Mouse (Mus musculus): ENCODE data around the gene Orai1.
"Not testable (repeated sequence)": the region's sequence is repeated elsewhere in the genome, so short reads cannot be mapped to it uniquely, and the experiment has no call there.

Orai1 gene

DNA sequence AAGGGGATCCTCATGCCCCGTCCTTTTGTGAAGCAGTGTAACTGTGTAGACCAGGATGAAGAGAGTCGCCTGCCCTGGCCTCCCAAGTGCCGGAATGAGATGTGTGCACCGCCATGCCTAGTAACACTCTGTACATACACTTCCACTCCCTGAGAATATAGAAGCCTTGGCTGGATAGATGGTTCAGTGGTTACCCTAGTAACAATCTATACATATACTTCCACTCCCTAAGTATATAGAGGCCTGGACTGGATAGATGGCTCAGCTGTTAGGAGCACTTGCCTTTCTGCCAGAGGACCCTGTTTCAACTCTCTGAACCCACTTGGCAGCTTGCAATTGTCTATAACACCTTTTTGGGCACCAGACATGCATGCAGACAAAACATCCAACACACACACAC is 20.2 kb downstream of the Orai1 start:
- DNase-seq: no peak

DNA sequence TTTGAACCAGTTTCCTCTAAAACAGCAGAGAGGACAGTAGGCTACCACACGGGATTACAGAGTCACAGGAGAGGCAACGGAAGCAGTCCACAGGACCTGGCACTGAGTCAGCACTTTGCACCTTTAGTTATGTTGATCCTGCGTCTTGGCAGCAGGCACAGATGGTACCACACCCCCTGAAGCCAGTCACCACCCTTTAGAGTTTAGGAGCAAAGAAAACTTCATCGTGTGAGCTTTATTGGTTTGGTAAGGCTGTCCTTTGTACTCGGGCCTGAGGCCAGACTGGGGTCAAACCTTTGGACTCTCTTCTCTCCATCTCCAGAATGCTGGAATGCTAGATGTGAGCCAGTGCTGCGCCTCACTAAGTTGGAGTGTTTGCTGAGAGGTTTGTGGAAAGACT is 20.7 kb downstream of the Orai1 start:
- DNase-seq: no peak

DNA sequence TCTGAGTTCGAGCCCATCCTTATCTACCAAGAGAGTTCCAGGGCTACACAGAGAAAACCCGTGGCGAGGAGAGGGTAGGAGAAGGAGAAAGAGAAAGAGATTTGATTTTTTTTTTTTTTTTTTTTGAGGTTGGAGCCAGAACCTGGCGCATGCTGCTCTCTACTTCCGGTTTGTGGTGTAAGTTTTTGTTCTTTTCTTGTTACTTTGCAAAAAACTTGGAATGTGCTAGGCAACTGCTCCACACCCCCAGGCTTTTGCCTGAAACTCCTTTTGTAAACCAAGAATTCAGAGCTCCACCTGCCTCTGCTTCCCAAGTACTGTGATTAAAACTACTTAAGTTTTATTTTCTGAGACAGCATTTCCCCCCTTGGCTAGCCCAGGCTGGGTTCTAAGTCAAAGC is 23.2 kb downstream of the Orai1 start:
- no peak for DNase-seq

DNA sequence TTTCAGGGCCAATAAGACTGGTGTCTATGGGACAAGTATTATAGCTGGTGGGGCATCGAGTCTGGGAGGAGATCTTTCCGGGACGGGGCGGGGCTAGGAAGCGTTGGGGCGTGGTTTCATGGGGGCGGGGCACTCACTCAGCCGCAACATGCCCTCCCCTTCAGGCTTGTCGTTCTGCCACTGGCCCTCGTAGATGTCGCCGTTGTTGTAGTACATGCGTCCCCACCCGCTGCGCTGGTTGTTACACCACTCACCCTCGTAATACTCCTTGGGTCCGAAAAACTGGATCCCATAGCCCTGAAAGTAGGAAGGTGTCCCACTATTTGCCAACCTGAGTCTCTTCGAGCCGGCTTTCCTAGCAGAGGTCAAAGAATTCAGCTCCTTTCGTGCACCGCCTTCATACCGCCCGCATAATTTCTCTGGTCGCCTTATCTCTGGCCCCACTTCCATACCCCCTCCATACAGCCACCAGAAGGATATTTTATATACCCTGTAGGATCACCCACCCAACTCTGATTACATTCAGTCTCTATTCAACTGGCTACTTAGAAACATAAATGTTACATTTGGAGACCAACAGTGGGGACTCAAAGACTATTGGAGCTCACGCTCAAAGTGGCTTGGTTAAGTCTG is 24.4 kb downstream of the Orai1 start:
- DNase-seq: no peak

DNA sequence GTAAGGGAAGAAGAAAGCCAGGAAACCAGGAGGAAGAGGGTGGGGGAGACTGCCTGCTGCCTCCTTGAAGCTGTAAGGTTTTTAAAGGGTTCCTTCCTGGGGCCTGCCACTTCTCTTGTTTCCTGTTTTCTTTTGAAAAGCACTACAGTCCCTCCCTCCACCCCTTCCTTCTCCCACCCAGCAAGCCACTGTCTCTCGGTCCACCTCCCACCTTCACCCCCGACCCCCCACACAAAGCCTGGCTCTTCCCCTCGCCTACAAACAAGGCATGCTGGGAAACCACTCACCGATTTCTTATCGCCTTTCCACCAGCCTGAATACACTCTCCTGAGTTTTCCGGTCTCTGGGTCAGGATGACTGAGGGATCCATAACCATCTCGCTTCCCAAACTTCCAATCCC is 25.9 kb downstream of the Orai1 start:
- no peak for DNase-seq

DNA sequence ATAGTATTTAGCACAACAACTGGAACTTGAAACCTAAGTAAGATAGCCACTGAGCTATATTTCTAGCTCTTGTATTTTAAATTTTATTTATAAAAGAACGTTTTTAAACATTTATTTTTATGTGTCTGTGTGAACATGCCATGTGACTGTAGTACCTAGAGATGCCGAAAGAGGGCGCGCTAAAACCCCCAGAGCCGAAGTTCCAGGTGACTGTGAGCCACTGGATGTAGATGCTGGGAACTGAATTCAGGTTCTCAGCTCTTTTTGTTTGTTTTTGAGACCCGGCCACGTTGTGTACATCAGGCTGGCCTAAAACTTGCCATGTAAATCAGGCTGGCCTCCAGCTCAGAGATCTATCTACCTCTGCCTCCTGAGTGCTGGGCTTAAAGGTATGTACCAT is 29.0 kb downstream of the Orai1 start:
- no peak for DNase-seq

DNA sequence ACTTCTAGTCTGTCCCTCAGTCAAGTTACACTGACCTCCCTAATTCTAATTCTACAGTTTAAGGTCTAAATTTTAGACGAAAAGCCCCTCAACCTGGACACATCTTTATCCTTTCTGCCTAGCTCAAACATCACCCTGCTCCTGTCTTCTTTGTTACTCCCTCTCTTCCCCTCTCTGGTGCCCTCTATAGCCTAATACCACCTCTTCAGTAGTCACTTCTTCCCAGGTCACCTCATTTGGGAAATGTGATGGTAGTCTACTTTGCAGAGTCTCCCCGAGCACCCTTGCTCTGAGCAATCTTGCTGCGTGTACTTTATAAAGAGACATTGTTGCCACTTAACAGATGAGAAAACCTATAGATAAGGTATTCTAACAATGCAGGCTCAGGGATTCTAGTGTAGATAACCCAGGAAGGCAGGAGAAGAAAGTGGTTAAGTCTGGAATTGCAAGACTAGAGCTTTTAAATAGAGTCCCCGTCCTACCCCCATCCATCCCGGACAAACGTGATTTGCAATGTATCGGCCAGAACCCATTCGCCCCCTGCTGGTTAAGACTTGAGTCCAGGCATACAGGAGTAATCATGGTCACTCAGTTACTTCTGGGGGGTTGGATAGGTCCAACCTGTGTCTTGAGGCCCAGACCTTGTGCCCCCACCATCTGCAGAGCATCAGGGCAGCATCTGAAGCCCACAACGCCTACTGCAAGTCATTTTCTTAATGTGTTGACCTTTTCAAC is 30.9 kb downstream of the Orai1 start:
- peak; percentile 50 for DNase-seq

DNA sequence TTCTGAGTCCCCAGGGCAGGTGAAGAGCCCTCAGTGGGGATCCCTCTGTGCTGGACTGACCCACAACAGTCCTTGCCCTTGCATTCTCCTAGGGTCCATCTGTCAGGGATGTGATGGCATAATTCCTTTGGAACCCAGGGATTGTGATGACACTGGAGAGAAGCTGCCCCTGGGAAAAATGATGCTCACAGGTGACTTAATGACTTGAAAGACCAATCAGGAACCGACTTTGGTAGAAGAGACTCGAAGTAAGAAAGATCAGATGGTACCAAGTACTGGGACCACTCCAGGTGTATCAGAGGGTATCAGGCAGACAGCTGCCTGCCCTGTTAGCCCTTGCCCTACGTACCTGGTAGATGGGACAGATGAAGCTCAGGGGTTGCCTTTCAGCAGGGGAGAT is 32.0 kb downstream of the Orai1 start, which contains the start of gene Morn3:
TSS of gene Morn3 (minus strand) at position 101 of the 400 bp plus-strand sequence.
- DNase-seq: no peak

DNA sequence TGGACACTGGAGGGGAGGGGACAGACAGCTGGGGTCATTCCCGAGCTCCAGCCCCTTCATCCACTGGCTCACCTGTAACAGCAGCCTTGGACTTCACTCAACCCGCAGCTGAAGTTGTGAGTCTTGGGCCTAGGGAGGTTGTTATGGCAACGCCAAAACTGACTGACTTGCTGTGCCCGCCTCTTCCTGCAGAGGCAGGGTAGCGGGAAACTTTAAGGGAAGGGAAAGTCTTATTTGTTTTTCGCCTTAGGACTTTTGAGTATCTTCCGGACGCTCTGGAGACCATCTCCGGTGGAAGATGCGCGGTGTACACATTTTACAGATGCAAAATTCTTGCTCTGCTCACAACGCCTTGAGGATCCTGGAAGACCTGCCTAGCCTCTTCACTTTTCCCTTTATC is 34.4 kb downstream of the Orai1 start:
- DNase-seq: no peak

DNA sequence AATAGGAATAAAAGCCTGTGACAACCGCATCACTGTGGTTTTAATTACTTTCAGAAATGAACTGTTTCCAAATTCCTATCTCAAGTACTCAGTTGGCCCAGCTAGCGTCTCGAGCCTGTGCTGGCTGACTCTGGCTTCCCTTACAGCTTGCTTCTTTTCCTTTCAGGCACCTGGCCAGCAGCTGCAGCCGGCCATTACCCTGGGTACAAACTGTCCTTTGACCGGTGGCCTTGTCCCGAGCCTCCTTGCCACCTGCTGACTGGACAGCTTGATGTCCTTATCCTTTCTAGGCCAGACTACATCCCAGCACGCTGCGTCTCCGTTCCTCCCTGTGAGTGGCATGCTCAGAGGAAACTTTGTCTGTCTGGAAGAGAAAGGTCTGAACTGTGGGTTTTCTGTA is 36.0 kb downstream of the Orai1 start:
- no peak for DNase-seq

DNA sequence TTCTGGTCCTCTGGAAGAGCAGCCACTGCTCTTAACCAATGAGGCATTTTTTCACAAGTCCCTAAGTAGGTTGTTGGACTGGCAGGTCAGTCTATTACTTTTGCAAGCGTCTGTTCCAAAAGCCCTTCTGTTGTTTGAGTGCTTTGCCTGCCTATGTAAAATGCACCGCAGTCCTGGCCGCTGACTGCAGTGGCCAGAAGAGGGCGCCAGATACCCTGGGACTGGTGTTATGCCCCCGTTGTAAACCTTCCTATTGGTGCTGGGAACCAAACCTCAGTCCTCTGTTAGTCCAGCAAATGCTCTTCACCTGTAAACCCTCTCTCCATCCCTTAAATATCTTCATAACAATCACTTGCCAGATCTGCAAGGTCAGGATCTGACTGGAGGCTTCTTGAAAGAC is 36.9 kb downstream of the Orai1 start:
- no peak for DNase-seq

DNA sequence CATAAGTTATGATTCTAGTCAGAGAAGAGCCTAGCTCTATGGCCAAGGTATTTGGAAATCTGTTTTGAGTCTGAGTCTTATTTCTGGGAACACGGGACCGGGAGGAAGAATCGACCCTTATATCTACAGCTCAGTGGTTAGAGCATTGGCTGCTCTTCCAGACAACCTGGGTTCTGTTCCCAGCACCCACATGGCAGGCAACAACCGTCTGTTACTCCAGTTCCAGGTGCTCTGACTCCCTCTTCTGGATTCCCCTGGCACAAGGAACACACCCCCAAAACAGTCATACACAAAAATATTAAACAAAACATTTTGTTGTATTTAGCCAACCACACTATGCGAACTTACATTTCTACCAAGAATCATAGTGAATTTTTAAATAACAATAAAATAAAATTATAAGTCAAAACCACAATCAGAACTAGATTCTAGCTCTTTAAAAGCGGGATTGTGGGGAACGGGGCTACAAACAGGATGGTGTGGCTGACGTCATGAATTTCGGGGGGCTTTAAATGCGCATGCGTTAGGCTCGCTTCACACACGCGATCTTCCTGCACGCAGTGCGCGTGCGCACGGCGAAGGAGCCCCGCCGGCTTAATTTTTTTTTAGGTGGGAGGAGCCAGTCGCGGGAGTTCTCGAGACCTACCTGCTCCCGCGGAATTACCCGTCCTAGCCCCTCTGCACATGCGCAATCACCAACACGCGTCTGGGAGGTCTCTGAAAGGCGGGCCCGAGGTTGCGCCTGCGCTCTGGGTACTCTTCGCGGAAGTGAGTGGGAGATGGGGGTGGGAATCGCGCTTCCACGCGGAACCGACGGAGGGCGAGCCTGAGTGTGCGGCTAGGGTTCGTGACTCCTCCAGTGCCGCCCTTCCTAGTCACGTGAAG is 42.7 kb downstream of the Orai1 start:
- DNase-seq: peak; percentile 100

DNA sequence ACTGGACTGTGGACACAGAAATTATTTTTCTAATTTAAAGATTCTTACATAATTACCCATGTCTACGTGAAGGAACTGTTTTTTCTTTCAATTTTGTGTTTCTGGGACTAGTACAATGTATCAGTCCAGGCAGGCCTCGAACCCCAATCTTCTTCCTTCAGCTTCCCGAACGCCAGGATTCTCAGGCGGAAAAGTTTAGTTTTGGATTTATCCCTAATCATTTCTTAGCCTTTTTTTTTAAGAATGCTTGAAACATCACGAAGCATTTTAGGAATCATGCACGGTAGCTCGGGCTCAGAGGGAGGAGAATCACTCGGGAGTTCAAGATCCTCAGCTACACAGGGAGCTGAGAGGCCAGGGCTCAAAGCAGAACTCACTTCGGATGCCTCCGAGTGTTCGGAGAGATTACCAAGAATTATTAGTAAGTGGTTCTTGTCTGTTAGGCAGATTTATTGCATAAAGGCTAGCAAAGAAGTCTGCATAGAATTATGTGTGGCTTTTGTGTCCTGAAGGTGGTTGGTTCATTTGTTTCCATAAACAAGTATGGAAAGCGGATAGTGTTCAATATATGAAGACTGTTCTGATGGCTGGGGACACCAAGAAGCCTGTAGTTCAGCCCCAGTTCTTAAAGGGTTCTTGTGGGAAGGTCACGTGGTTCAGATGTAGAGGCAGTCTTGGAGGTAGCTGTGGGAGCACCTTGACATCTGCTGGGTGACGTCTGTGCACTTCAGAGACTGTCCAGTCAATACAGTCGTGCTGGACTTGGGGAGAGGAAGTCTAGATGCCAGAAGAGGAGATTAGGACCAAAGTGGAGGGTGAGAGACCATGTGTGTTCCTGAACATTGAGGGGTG is 43.6 kb downstream of the Orai1 start:
- DNase-seq: peak; percentile 52

DNA sequence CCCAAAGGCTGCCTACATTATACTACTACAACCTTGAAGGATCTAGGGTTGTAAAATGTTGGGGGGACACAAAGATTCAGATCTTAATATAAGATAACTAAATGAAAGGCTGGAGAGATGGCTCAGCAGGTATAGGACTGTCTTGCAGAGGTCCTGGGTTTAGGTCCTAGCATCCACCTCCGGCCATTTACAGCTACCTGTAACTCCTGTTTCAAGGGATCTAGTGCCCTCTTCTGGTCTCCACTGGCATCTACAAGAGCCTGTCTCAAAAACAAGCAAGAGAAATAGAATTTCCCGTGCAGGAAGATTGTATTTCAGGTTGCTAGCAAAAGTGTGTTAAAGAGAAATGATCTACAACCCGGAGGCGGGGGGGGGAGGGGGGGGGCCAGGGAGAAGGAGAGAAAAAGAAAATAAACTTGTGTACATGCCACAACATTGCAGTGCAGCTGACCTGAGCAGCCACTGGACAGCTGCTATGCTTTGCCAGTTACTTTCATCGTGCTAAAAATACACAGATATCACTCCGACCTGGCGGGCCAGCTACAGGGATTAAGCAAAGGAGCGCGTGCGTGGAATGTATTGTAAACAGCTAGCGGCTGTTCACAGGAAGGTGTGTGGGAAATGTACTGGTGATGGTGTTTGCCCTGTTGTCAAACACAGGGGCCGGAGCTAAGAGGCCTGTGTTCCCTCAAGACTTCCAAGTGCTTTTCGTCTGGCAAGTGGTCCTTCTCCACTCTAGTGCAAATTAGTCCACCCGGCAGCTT is 45.1 kb downstream of the Orai1 start:
- peak; percentile 81 for DNase-seq

DNA sequence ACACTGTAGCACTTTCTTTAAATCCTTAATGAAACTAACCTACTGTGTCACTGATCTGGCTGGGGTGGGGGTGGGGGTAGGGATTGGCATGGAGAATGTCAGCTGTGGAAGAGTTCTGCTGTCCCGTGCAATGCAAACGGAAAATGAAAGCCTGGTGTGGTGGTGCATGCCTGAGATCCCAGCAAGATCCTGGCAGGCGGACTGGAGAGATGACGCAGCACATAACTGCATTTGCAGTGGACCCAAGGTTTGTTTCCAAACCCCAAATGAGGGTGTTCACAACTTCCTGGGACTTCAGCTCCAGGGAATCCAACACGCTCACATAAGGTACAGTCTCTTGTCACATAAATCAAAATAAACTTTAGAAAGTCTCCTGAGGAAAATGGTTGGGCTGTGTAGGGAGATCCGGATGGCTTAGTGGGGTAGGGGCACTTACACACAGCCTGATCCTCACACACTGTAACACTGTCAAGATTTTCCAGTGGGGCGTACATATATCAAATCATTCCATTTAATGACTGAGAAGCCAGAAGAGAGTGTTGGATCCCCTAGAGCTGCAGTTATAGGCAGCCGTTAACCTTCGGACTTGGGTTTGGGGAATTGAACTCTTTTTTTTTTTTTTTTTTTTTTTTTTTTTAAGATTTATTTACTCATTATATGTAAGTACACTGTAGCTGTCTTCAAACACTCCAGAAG is 46.0 kb downstream of the Orai1 start:
- no peak for DNase-seq

DNA sequence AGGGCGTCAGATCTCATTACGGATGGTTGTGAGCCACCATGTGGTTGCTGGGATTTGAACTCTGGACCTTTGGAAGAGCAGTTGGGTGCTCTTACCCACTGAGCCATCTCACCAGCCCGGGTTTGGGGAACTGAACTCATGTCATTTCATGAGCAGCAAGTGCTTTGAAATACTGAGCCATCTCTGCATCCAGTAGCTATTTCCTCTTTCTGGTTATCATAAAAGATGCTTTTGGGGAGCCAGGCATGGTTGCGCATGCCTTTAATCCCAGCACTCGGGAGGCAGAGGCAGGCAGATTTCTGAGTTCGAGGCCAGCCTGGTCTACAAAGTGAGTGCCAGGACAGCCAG is 46.5 kb downstream of the Orai1 start:
- DNase-seq: not testable (repeated sequence)

DNA sequence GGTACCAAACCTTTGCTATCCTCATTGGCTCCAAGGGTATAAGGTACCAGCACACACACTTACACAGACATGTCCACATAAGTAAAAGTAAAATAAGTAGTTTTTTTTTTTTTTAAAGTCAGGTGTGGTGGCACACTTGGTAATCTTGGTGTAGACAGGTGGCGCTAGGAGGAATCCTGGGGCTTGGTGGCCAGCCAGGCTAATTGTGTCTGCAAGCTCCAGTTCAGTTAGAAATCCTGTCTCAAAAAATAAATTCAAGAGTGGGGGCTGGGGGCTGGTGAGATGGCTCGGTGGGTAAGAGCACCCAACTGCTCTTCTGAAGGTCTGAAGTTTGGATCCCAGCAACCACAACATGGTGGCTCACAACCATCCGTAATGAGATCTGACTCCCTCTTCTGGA is 48.3 kb downstream of the Orai1 start:
- DNase-seq: no peak

DNA sequence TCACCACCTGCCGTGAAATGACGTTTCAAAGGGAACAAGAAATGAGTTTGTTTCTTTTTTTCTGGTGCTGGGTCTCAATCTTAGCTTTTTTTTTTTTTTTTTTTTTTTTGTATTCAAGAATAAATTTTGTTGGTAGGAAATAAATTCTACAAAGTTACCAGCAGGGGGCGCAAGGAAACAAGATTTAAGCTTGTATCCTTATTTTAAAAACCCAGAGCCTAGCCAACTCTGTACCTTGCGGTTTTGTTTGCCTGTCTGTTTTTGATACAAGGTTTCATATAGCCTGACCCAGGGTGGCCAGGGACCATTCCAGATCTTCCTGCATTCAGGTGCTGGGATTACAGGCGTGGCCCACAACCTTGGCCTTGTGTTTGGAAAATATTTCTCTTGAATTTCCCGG is 49.3 kb downstream of the Orai1 start:
- DNase-seq: peak; percentile 81

DNA sequence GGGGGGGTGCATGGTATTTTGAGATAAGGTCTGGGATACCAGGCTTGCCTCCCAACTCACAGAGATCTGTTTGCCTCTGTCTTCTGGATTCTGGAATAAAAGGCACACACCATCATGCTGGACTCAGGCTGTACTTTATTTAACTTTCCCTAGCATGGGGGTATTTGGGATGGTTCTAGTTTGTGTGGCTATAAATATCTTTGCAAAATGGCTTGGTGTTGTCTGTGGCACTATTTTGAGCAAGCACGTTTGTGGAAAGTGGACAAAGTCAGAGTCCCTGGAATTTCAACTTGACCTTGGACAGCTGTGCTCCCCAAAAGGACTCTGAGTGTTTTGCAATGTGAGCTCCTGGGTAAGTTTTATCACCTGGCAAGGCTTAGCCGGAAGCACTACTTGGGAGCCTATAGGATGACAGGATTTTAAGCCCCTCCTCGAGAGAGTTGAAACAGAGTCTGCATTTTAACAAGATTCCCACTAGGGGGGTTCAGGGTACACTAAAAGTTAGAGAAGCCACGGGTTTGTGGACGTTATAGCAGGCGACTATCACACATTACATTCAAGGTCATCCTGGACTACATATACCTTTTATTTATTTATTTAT is 52.6 kb downstream of the Orai1 start:
- DNase-seq: no peak

DNA sequence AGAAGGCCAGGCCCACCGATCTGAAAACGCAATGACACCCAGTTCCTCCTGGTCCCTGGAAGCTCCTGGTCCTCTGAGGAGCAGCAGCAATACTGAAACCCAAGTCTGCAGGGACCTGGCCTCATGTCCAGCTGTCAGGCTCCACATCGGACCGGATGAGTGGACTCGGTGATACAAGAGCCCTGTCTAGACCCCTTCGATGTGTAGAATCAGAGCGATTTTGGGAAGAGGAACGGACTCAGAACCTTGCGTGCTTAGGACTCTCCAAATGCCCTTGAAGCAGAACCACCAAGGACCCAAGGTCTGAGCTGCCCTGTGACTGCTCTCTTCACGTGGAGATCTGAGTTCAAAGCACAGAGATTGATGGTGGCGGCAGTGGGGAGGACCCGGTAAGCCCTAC is 53.2 kb downstream of the Orai1 start, which contains the start of gene Tmem120b:
TSS of gene Tmem120b (plus strand) at position 301 of the 400 bp plus-strand sequence.
- no peak for DNase-seq

DNA sequence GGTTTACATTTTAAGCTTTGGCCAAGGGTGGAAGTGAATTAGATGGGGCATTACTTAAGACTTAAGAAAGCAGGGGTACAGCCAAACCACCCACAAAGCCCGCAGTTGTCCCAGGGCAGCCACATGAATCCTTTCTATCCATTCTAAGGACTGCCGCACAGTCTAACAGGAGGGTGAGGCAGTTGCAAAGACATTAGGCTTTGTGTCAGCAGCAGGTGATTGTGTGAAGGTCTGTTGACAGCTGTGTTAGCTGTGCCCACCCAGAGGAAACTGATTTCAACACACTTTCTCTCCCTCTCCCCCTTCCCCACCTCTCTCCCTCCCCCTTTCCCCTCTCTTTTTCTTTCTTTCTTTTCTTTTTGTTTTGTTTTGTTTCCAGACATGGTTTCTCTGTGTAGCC is 53.8 kb downstream of the Orai1 start:
- DNase-seq: no peak

All from cerebellum, adult 9-10 months (tissue).